Mouse (Mus musculus): ENCODE data around the gene Syne2. TPM values are rescaled to one million over a fixed set of nuclear protein-coding genes. Genes with fewer than 3 reads are reported as not detected.
"Not testable (repeated sequence)": the region's sequence is repeated elsewhere in the genome, so short reads cannot be mapped to it uniquely, and the experiment has no call there.

Gene Syne2
- 41.3 and 42.6 TPM in 2 replicates for polyA plus RNA-seq (2015; fragmentation: Nextera tagmentation; extraction: Ambion mirVana)

- Histone ChIP-seq H3K4me3 (ENCODE audit: low read length) (peak within 1 kb of the TSS; percentile 91), H3K4me2 (ENCODE audit: low read length) (peak within 1 kb of the TSS; percentile 82), H3K36me3 (ENCODE audit: control insufficient read depth, insufficient read depth, low read length) (no peaks in the 10 kb centered on the region), H3K9me3 (ENCODE audit: control insufficient read depth, low read length) (no peaks in the 10 kb centered on the region), H3K27me3 (replicated peaks; ENCODE audit: control insufficient read depth, insufficient read depth, low read length) (no peaks in the 10 kb centered on the region), H3K27ac (ENCODE audit: low read depth, low read length) (peak within 1 kb of the TSS; percentile 67), H3K9ac (ENCODE audit: low read depth, low read length) (peak within 1 kb of the TSS; percentile 89), H3K4me1 (ENCODE audit: control insufficient read depth, insufficient read depth, low read depth, low read length) (peaks cover 9% of the 10 kb centered on the region)
- ATAC-seq = peak; percentile 92
- WGBS = under 1% methylated on average over 41 of the region's 54 CpGs
Measured at GRCm38 (mm10) chr12:75817959-75818452, at the start of gene Syne2. TSS of gene Syne2 (plus strand) at chr12:75818134.

- 69% methylated on average over 3 of the region's 3 CpGs for WGBS
Measured at GRCm38 (mm10) chr12:75771410-75771809, 46.5 kb upstream of the Syne2 start.

GRCm38 (mm10) chr12:75772424-75773034 is 45.4 kb upstream of the Syne2 start:
- no peak overlapping the region for H3K4me3 ChIP-seq (ENCODE audit: low read length)
- no peaks in the 10 kb centered on the region for H3K4me1 ChIP-seq (ENCODE audit: control insufficient read depth, insufficient read depth, low read depth, low read length)
- no peak for ATAC-seq
- H3K27ac ChIP-seq (ENCODE audit: low read depth, low read length) = no peak overlapping the region
- no peak overlapping the region for H3K9ac ChIP-seq (ENCODE audit: low read depth, low read length)
- no peaks in the 10 kb centered on the region for H3K36me3 ChIP-seq (ENCODE audit: control insufficient read depth, insufficient read depth, low read length)
- H3K4me2 ChIP-seq (ENCODE audit: low read length) = no peak overlapping the region
- H3K27me3 ChIP-seq (replicated peaks; ENCODE audit: control insufficient read depth, insufficient read depth, low read length) = no peaks in the 10 kb centered on the region
- H3K9me3 ChIP-seq (ENCODE audit: control insufficient read depth, low read length) = no peaks in the 10 kb centered on the region
- 30% methylated on average over 3 of the region's 3 CpGs for WGBS

More at GRCm38 (mm10) chr12:75771410-75771809, 46.5 kb upstream of the Syne2 start:
- no peaks in the 10 kb centered on the region for H3K36me3 ChIP-seq (ENCODE audit: control insufficient read depth, insufficient read depth, low read length)
- no peaks in the 10 kb centered on the region for H3K9me3 ChIP-seq (ENCODE audit: control insufficient read depth, low read length)
- no peak overlapping the region for H3K9ac ChIP-seq (ENCODE audit: low read depth, low read length)
- no peaks in the 10 kb centered on the region for H3K27me3 ChIP-seq (replicated peaks; ENCODE audit: control insufficient read depth, insufficient read depth, low read length)
- ATAC-seq = no peak
- no peak overlapping the region for H3K27ac ChIP-seq (ENCODE audit: low read depth, low read length)
- no peaks in the 10 kb centered on the region for H3K4me1 ChIP-seq (ENCODE audit: control insufficient read depth, insufficient read depth, low read depth, low read length)
- no peak overlapping the region for H3K4me3 ChIP-seq (ENCODE audit: low read length)
- H3K4me2 ChIP-seq (ENCODE audit: low read length) = no peak overlapping the region

- H3K4me1 ChIP-seq (ENCODE audit: control insufficient read depth, insufficient read depth, low read depth, low read length) = no peaks in the 10 kb centered on the region
- no peak overlapping the region for H3K4me3 ChIP-seq (ENCODE audit: low read length)
- H3K36me3 ChIP-seq (ENCODE audit: control insufficient read depth, insufficient read depth, low read length) = no peaks in the 10 kb centered on the region
- no peak for ATAC-seq
- H3K27ac ChIP-seq (ENCODE audit: low read depth, low read length) = no peak overlapping the region
- no peak overlapping the region for H3K4me2 ChIP-seq (ENCODE audit: low read length)
- H3K27me3 ChIP-seq (replicated peaks; ENCODE audit: control insufficient read depth, insufficient read depth, low read length) = no peaks in the 10 kb centered on the region
- H3K9me3 ChIP-seq (ENCODE audit: control insufficient read depth, low read length) = no peaks in the 10 kb centered on the region
- no peak overlapping the region for H3K9ac ChIP-seq (ENCODE audit: low read depth, low read length)
Measured at GRCm38 (mm10) chr12:75781445-75781844, 36.5 kb upstream of the Syne2 start.

- ATAC-seq = no peak
- H3K4me1 ChIP-seq (ENCODE audit: control insufficient read depth, insufficient read depth, low read depth, low read length) = no peaks in the 10 kb centered on the region
- WGBS = 90% methylated on average over 7 of the region's 7 CpGs
- no peak overlapping the region for H3K4me2 ChIP-seq (ENCODE audit: low read length)
- no peak overlapping the region for H3K27ac ChIP-seq (ENCODE audit: low read depth, low read length)
- H3K27me3 ChIP-seq (replicated peaks; ENCODE audit: control insufficient read depth, insufficient read depth, low read length) = no peaks in the 10 kb centered on the region
- no peaks in the 10 kb centered on the region for H3K36me3 ChIP-seq (ENCODE audit: control insufficient read depth, insufficient read depth, low read length)
- H3K4me3 ChIP-seq (ENCODE audit: low read length) = no peak overlapping the region
- no peak overlapping the region for H3K9ac ChIP-seq (ENCODE audit: low read depth, low read length)
- no peaks in the 10 kb centered on the region for H3K9me3 ChIP-seq (ENCODE audit: control insufficient read depth, low read length)
Measured at GRCm38 (mm10) chr12:75781995-75782394, 35.9 kb upstream of the Syne2 start.

- no peak for ATAC-seq
- 86% methylated on average over 2 of the region's 2 CpGs for WGBS
- no peak overlapping the region for H3K4me3 ChIP-seq (ENCODE audit: low read length)
- H3K36me3 ChIP-seq (ENCODE audit: control insufficient read depth, insufficient read depth, low read length) = no peaks in the 10 kb centered on the region
- H3K4me2 ChIP-seq (ENCODE audit: low read length) = no peak overlapping the region
- H3K9me3 ChIP-seq (ENCODE audit: control insufficient read depth, low read length) = no peaks in the 10 kb centered on the region
- no peaks in the 10 kb centered on the region for H3K4me1 ChIP-seq (ENCODE audit: control insufficient read depth, insufficient read depth, low read depth, low read length)
- H3K9ac ChIP-seq (ENCODE audit: low read depth, low read length) = no peak overlapping the region
- H3K27ac ChIP-seq (ENCODE audit: low read depth, low read length) = no peak overlapping the region
- H3K27me3 ChIP-seq (replicated peaks; ENCODE audit: control insufficient read depth, insufficient read depth, low read length) = no peaks in the 10 kb centered on the region
Measured at GRCm38 (mm10) chr12:75784271-75784751, 33.6 kb upstream of the Syne2 start.

- not testable (repeated sequence) for H3K4me2 ChIP-seq (ENCODE audit: low read length); H3K4me3 ChIP-seq (ENCODE audit: low read length); H3K4me1 ChIP-seq (ENCODE audit: control insufficient read depth, insufficient read depth, low read depth, low read length); ATAC-seq; H3K36me3 ChIP-seq (ENCODE audit: control insufficient read depth, insufficient read depth, low read length); H3K9me3 ChIP-seq (ENCODE audit: control insufficient read depth, low read length); H3K27me3 ChIP-seq (replicated peaks; ENCODE audit: control insufficient read depth, insufficient read depth, low read length); H3K9ac ChIP-seq (ENCODE audit: low read depth, low read length); H3K27ac ChIP-seq (ENCODE audit: low read depth, low read length)
- WGBS = 0% methylated on average over 2 of the region's 2 CpGs
Measured at GRCm38 (mm10) chr12:75786681-75787080, 31.3 kb upstream of the Syne2 start.

GRCm38 (mm10) chr12:75789451-75789850 is 28.5 kb upstream of the Syne2 start:
- Histone ChIP-seq H3K9ac (ENCODE audit: low read depth, low read length) (no peak overlapping the region), H3K4me3 (ENCODE audit: low read length) (no peak overlapping the region), H3K9me3 (ENCODE audit: control insufficient read depth, low read length) (no peaks in the 10 kb centered on the region), H3K36me3 (ENCODE audit: control insufficient read depth, insufficient read depth, low read length) (no peaks in the 10 kb centered on the region), H3K4me1 (ENCODE audit: control insufficient read depth, insufficient read depth, low read depth, low read length) (no peaks in the 10 kb centered on the region), H3K4me2 (ENCODE audit: low read length) (no peak overlapping the region), H3K27me3 (replicated peaks; ENCODE audit: control insufficient read depth, insufficient read depth, low read length) (no peaks in the 10 kb centered on the region), H3K27ac (ENCODE audit: low read depth, low read length) (no peak overlapping the region)
- WGBS = 65% methylated on average over 4 of the region's 4 CpGs
- ATAC-seq = no peak

- H3K27ac ChIP-seq (ENCODE audit: low read depth, low read length) = no peak overlapping the region
- peaks cover 1% of the 10 kb centered on the region; the same call in 1 of the 2 replicates for H3K9me3 ChIP-seq (ENCODE audit: control insufficient read depth, low read length)
- no peak overlapping the region for H3K9ac ChIP-seq (ENCODE audit: low read depth, low read length)
- WGBS = 73% methylated on average over 4 of the region's 4 CpGs
- H3K4me1 ChIP-seq (ENCODE audit: control insufficient read depth, insufficient read depth, low read depth, low read length) = no peaks in the 10 kb centered on the region
- no peaks in the 10 kb centered on the region for H3K27me3 ChIP-seq (replicated peaks; ENCODE audit: control insufficient read depth, insufficient read depth, low read length)
- H3K4me3 ChIP-seq (ENCODE audit: low read length) = no peak overlapping the region
- no peak for ATAC-seq
- H3K36me3 ChIP-seq (ENCODE audit: control insufficient read depth, insufficient read depth, low read length) = no peaks in the 10 kb centered on the region
- H3K4me2 ChIP-seq (ENCODE audit: low read length) = no peak overlapping the region
Measured at GRCm38 (mm10) chr12:75794527-75794926, 23.4 kb upstream of the Syne2 start.
